Mouse (Mus musculus) MEL (cell line): ENCODE measurements around the gene 1500009C09Rik.

Experiments
- CTCF ChIP-seq, 3 experiments: IDR thresholded peaks in 2 of 3; conservative IDR thresholded peaks in 1 of 3; 2 replicates each; pipeline ENCODE4 v1.5.1; 2011 to 2012; ENCODE audit warnings: low read length in 3 of 3, low read depth in 2 of 3, mild to moderate bottlenecking in 2 of 3, improper control_type of control experiment in 1 of 3, inconsistent platforms in 1 of 3, mixed read lengths in 1 of 3, moderate library complexity in 1 of 3; ENCODE audit not compliant: control insufficient read depth in 1 of 3, insufficient read depth in 1 of 3, poor library complexity in 1 of 3, severe bottlenecking in 1 of 3
- EP300 ChIP-seq, 2 experiments: IDR thresholded peaks; 2 replicates each; pipeline ENCODE4 v1.6.1; 2011; ENCODE audit warnings: improper control_type of control experiment in 2 of 2, low read length in 2 of 2, low read depth in 1 of 2, mild to moderate bottlenecking in 1 of 2

DNA sequence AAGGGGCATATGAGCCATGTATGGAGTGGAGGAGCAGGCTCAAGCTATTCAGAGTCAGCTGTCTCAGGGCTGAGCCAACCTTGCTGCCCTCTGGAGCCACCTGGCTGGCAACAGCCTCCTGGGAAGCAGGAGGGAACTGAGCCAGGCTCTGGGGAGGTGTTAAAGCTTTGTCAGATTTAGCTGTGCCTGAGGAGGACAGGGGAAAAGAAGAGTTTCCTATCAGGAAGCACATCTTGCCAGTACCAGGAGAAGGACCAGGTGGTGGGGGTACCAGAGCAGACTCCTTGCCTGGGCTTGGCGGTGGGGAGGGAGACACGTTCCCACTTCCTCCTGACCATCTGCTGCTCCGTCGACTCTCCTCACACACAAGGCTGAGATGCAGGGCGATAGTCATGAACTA is 25.4 kb downstream of the 1500009C09Rik start:
- no peak for TF ChIP-seq CTCF (IDR thresholded peaks at IDR 0.05 in 2 of 3, conservative IDR thresholded peaks at IDR 0.05 in 1 of 3; ENCODE audit: control insufficient read depth in 1 of 3, insufficient read depth in 1 of 3, low read depth in 2 of 3, low read length in 3 of 3, poor library complexity in 1 of 3, severe bottlenecking in 1 of 3)
- no peak for TF ChIP-seq EP300 (IDR thresholded peaks at IDR 0.05; ENCODE audit: low read depth in 1 of 2, low read length in 2 of 2)
